Mouse (Mus musculus) midbrain, embryonic 12.5 days (tissue): ENCODE measurements at regions not wholly inside any gene's neighbourhood (a gene's known extent, or its start where the extent isn't known, plus 50 kb on each side); places are given as distances from the start of the nearest gene placed in this dataset.

Source experiments
- ATAC-seq: fragments of 200-750 bp; cut with Nextera tagmentation; 2 replicates; pipeline ENCODE4 v1.8.0; 2017; ENCODE audit warnings: low read depth, moderate TSS enrichment, moderate library complexity; ENCODE audit not compliant: low FRiP score
- H3K27ac ChIP-seq: fragments of 300-500 bp; sonication (generic); replicated peaks from 2 replicates; pipeline ENCODE4 v1.5.1; 2016; ENCODE audit warnings: mild to moderate bottlenecking
- H3K27me3 ChIP-seq: fragments of 300-500 bp; sonication (generic); 2 replicates; pipeline ENCODE4 v1.6.1; 2016; ENCODE audit warnings: mild to moderate bottlenecking
- H3K36me3 ChIP-seq: fragments of 300-500 bp; sonication (generic); 2 replicates; pipeline ENCODE4 v1.6.1; 2016
- H3K4me1 ChIP-seq: fragments of 300-500 bp; sonication (generic); 2 replicates; pipeline ENCODE4 v1.6.1; 2016
- H3K4me2 ChIP-seq: fragments of 300-500 bp; sonication (generic); replicated peaks from 2 replicates; pipeline ENCODE4 v1.6.1; 2016; ENCODE audit warnings: mild to moderate bottlenecking, moderate library complexity
- H3K4me3 ChIP-seq: fragments of 300-500 bp; sonication (generic); 2 replicates; pipeline ENCODE4 v1.5.1; 2016; ENCODE audit warnings: mild to moderate bottlenecking
- H3K9ac ChIP-seq: fragments of 300-500 bp; sonication (generic); replicated peaks from 2 replicates; pipeline ENCODE4 v1.6.1; 2016; ENCODE audit warnings: mild to moderate bottlenecking, moderate library complexity
- H3K9me3 ChIP-seq: fragments of 300-500 bp; sonication (generic); 2 replicates; pipeline ENCODE4 v1.6.1; 2016; ENCODE audit warnings: mild to moderate bottlenecking
- WGBS: fragments of 180-500 bp; shearing (Covaris S2); methylation state at CpG from one replicate; pipeline ENCODE4 v1.1.7; 2016; 5-methylcytosine and 5-hydroxymethylcytosine counted together

DNA sequence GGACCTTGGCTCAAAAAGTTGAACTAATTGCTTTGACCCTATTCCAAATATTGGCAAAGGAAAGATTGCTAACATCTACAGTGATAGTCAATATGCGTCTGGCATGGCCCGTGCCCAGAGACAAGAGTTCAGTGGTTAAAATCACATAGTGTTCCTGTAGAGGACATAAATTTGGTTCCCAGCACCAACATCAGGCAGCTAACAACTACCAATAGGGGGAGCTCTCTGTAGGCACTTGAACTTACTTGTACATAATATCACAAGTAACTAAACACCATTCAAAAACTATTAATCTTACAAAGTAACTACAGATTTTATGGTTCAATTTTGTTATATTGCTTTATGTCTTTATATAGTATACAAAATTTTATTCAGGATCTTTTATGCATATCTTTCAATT lies 74.3 kb downstream of the Serpinb9g start:
- H3K9me3 ChIP-seq = peaks cover 74% of the 10 kb centered on the region
- ATAC-seq = no peak
- H3K9ac ChIP-seq = no peak overlapping the region
- no peak overlapping the region for H3K27ac ChIP-seq
- WGBS = 90% methylated on average over 2 of the region's 2 CpGs
- H3K4me2 ChIP-seq = no peak overlapping the region
- H3K36me3 ChIP-seq = no peaks in the 10 kb centered on the region
- no peaks in the 10 kb centered on the region for H3K4me1 ChIP-seq
- H3K4me3 ChIP-seq = no peak overlapping the region
- H3K27me3 ChIP-seq = no peaks in the 10 kb centered on the region

DNA sequence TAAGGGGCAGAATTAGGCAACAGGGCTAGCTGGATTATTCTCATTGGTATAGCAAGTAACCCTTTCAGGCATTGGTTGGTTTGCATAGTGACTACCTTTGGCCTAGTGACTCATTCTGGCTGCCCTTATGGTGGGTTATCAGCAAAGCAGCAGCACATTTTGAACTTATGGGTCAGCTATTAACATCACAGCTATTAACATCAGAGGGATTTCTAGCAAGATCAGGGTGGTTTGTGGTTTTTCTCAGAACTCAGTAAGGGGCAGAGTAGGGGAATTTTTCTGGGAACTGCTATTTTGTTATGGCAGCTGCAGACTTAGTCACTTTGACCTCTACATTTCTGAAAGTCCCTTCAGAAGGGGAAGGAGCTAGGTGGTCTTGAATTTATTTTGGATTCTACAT lies 75.1 kb downstream of the Serpinb9g start:
- H3K36me3 ChIP-seq = no peaks in the 10 kb centered on the region
- H3K4me3 ChIP-seq = no peak overlapping the region
- H3K4me2 ChIP-seq = no peak overlapping the region
- H3K9me3 ChIP-seq = peaks cover 71% of the 10 kb centered on the region
- ATAC-seq = no peak
- no peak overlapping the region for H3K9ac ChIP-seq
- no peak overlapping the region for H3K27ac ChIP-seq
- no peaks in the 10 kb centered on the region for H3K4me1 ChIP-seq
- H3K27me3 ChIP-seq = no peaks in the 10 kb centered on the region

DNA sequence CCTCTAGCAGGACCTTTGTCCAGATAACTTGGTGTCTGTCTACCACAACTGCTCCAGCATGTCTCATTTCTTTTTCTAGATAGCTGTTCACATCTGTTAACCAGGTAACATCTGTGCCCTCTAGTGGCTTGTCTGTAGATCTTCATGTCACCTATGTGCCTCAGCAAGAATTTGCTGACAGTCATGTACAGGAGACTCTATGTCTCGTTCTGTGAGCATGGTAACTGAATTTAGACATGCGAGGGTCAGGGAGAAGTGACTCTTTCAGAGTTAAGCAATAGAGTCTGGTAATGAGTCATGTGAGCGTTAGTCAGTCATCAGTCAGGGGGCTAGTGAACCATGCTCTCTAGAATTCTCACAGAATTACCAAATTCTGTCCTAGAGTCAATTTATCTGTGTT lies 77.0 kb downstream of the Serpinb9g start:
- Histone ChIP-seq H3K27me3 (no peaks in the 10 kb centered on the region), H3K4me2 (no peak overlapping the region), H3K27ac (no peak overlapping the region), H3K36me3 (no peaks in the 10 kb centered on the region), H3K4me1 (no peaks in the 10 kb centered on the region), H3K9me3 (peaks cover 71% of the 10 kb centered on the region), H3K4me3 (no peak overlapping the region), H3K9ac (no peak overlapping the region)
- 77% methylated on average over 3 of the region's 3 CpGs for WGBS
- ATAC-seq = no peak

DNA sequence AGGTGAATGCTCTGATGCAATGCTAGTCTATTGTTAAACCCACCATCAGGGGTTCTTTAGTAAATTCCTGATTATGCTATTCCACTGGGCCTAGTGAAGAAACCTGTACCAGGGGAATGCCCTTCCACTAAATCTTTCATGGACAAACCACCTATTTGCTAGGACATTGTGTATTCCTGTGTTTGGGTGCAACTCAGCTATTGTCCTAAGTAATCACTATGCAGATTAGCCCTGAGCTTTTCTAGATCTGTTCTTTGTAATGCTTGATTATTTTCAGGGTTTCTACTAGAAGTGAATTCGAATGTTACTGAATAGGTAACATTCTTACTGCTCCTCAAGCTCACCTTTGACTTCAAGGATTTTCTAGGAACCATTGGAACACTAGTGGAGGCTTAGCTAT lies 78.3 kb downstream of the Serpinb9g start:
- H3K4me3 ChIP-seq = no peak overlapping the region
- no peaks in the 10 kb centered on the region for H3K4me1 ChIP-seq
- no peaks in the 10 kb centered on the region for H3K27me3 ChIP-seq
- H3K36me3 ChIP-seq = no peaks in the 10 kb centered on the region
- peaks cover 80% of the 10 kb centered on the region for H3K9me3 ChIP-seq
- H3K4me2 ChIP-seq = no peak overlapping the region
- WGBS = 35% methylated on average over 1 of the region's 1 CpGs
- ATAC-seq = no peak
- no peak overlapping the region for H3K27ac ChIP-seq
- H3K9ac ChIP-seq = no peak overlapping the region

DNA sequence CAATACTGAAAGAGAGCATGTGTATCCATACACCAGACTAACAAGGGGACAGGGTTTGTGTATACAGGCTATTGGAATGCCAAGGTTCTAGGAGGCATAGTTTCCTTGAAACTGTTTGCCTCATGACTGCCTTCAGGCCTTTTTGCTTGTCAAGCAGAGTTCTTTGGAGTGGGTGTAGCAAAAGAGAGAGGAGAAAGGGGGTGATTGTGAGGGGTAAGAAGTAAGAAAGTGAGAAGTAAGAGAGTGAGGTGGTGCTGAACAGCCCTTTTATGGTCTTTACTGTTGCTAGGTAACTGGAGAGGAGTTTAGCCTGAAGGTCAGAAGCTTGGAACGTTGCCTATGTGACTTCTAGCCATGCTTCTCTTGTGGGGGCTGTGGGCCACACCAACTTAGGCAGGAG lies 78.8 kb downstream of the Serpinb9g start:
- H3K27me3 ChIP-seq = no peaks in the 10 kb centered on the region
- no peak overlapping the region for H3K4me2 ChIP-seq
- ATAC-seq = no peak
- WGBS = 31% methylated on average over 1 of the region's 1 CpGs
- H3K27ac ChIP-seq = no peak overlapping the region
- no peak overlapping the region for H3K9ac ChIP-seq
- H3K36me3 ChIP-seq = no peaks in the 10 kb centered on the region
- peaks cover 83% of the 10 kb centered on the region for H3K9me3 ChIP-seq
- no peaks in the 10 kb centered on the region for H3K4me1 ChIP-seq
- no peak overlapping the region for H3K4me3 ChIP-seq

DNA sequence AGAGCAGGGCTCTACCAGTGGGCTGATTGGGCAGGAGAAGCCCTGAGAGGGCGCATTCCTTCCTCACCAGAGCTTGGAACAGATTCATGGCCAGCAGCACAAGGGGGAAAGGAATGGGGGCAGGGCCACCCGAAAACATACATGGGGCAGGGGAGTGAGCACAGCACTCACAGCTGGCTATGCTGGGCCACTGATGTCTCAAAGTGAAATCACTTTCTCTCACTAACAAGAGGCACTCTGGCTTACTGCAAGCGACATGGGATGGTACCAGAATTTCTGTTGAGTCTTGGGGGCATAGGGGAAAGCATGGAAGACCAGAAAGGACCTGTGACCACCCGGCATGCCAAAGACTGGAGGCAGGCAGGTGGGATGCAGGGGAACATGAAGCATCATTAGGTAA lies 83.3 kb downstream of the Serpinb9g start:
- no peak overlapping the region for H3K4me3 ChIP-seq
- H3K36me3 ChIP-seq = no peaks in the 10 kb centered on the region
- no peak overlapping the region for H3K4me2 ChIP-seq
- no peak overlapping the region for H3K27ac ChIP-seq
- H3K4me1 ChIP-seq = no peaks in the 10 kb centered on the region
- 92% methylated on average over 4 of the region's 4 CpGs for WGBS
- H3K9me3 ChIP-seq = peaks cover 57% of the 10 kb centered on the region
- no peak overlapping the region for H3K9ac ChIP-seq
- H3K27me3 ChIP-seq = no peaks in the 10 kb centered on the region
- ATAC-seq = no peak

DNA sequence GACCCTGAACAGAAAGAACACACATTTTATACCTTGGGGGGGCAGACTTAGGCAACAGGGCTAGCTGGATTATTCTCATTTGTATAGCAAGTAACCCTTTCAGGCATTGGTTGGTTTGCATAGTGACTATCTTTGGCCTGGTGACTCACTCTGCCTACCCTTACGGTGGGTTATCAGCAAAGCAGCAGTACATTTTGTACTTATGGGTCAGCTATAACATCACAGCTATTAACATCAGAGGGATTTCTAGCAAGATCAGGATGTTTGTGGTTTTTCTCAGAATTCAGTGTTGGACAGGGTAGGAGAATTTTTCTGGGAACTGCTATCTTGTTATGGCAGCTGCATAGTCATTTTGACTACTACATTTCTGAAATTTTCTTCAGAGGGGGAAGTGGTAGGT lies 84.7 kb downstream of the Serpinb9g start:
- WGBS = 93% methylated on average over 1 of the region's 1 CpGs
- no peak overlapping the region for H3K4me3 ChIP-seq
- no peaks in the 10 kb centered on the region for H3K4me1 ChIP-seq
- H3K9me3 ChIP-seq = peaks cover 49% of the 10 kb centered on the region
- H3K27ac ChIP-seq = no peak overlapping the region
- H3K36me3 ChIP-seq = no peaks in the 10 kb centered on the region
- no peak overlapping the region for H3K4me2 ChIP-seq
- no peak for ATAC-seq
- H3K9ac ChIP-seq = no peak overlapping the region
- H3K27me3 ChIP-seq = no peaks in the 10 kb centered on the region

DNA sequence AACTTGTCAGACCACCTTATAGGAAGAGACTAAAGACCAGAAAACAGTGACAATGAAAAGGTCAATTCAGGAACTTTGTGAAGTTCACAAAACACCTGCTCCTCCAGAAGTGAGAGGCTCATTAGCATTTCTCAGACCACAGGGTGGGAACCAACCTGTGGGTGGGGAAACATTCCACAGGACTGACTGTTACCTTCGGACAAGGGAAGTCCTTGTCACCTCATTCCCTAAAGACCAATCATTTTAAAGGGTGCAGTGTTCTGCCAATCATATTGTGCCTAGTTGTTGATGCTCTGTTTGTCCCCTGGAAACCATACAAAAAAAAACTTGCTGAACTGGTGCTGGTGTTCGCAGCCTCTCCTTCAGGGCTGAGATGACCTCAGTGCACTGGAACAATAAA lies 86.2 kb downstream of the Serpinb9g start:
- peaks cover 39% of the 10 kb centered on the region for H3K9me3 ChIP-seq

DNA sequence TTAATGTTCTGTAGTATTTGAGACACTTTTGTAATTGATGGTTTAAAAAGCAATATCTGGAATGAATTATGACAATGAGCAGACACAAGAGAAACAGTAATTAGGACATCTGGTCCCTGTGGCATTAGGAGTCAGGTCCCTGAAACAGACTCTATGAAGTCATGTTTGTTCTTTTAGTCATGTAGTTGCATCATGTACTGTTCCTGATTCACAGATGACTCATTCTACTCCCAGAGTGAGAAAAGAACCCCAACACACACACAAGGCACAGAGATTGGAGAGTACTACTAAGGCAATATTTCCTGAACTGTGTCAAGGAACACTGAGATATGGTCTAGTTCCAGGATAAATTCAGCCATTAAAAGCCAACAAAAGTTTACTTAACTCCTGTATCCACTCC lies 75.1 kb upstream of the Serpinb6d start:
- no peak for ATAC-seq
- H3K9ac ChIP-seq = no peak overlapping the region
- H3K27me3 ChIP-seq = no peaks in the 10 kb centered on the region
- H3K36me3 ChIP-seq = no peaks in the 10 kb centered on the region
- H3K4me1 ChIP-seq = no peaks in the 10 kb centered on the region
- H3K4me2 ChIP-seq = no peak overlapping the region
- peaks cover 30% of the 10 kb centered on the region; the same call in 1 of the 2 replicates for H3K9me3 ChIP-seq
- no peak overlapping the region for H3K27ac ChIP-seq
- no peak overlapping the region for H3K4me3 ChIP-seq

More for the DNA sequence above, 86.2 kb downstream of the Serpinb9g start:
- ATAC-seq = no peak
- no peaks in the 10 kb centered on the region for H3K4me1 ChIP-seq
- no peak overlapping the region for H3K27ac ChIP-seq
- H3K9ac ChIP-seq = no peak overlapping the region
- H3K4me2 ChIP-seq = no peak overlapping the region
- 80% methylated on average over 2 of the region's 2 CpGs for WGBS
- H3K4me3 ChIP-seq = no peak overlapping the region
- no peaks in the 10 kb centered on the region for H3K36me3 ChIP-seq
- H3K27me3 ChIP-seq = no peaks in the 10 kb centered on the region
